Comparison of ENCODE assay signal across 9 mouse cellular contexts in genomic region chr9:9375304-9375904, GRCm38 (mm10).
A peak's percentile ranks its signal among the peaks of the same experiment; 100 is the strongest.
DNase-seq lines count a peak whose midpoint lies in the region; ATAC-seq and TF ChIP-seq lines count a peak whose summit lies in the region.
"Had no signal": no experiment of that assay in that cellular context is flagged by ENCODE, and none has a peak within 500 bp of the region (broad histone marks: within the 10 kb centered on the region; RNA-seq: fewer than 3 reads in every experiment).

No protein-coding gene starts in this region.

- H3K36me3 ChIP-seq in ES-Bruce4 (ENCODE audit: control insufficient read depth, insufficient read depth, low read length, poor library complexity, severe bottlenecking), result no peaks in the 10 kb centered on the region
- H3K36me3 ChIP-seq in embryonic facial prominence, embryonic 14.5 days (ENCODE audit: control insufficient read depth, insufficient read depth, low read length), result no peaks in the 10 kb centered on the region
- no peaks in the 10 kb centered on the region for H3K36me3 ChIP-seq in hindbrain, embryonic 11.5 days (ENCODE audit: control insufficient read depth, insufficient read depth, low read length)
- no peaks in the 10 kb centered on the region for H3K36me3 ChIP-seq in lung, embryonic 14.5 days (ENCODE audit: insufficient read depth)
- H3K36me3 ChIP-seq: heart, embryonic 15.5 days had no signal

- H3K4me3 ChIP-seq in ES-Bruce4 (ENCODE audit: low read depth, low read length), result no peak overlapping the region
- no peak overlapping the region for H3K4me3 ChIP-seq in embryonic facial prominence, embryonic 14.5 days (ENCODE audit: low read depth, low read length)
- no peak overlapping the region for H3K4me3 ChIP-seq in hindbrain, embryonic 11.5 days (ENCODE audit: low read depth, low read length)
- H3K4me3 ChIP-seq in layer of hippocampus, adult 2 months, result no peak overlapping the region
- no peak overlapping the region for H3K4me3 ChIP-seq in lung, embryonic 14.5 days (ENCODE audit: low read depth, low read length)
- H3K4me3 ChIP-seq: heart, embryonic 15.5 days had no signal

- TF ChIP-seq POLR2A in ES-Bruce4 (IDR thresholded peaks at IDR 0.05; ENCODE audit: insufficient read depth, low read length), result no peak

- H3K9me3 ChIP-seq in ES-Bruce4 (replicated peaks; ENCODE audit: control insufficient read depth, insufficient read depth, low read length, poor library complexity, severe bottlenecking), result no peaks in the 10 kb centered on the region
- no peaks in the 10 kb centered on the region for H3K9me3 ChIP-seq in embryonic facial prominence, embryonic 14.5 days (ENCODE audit: control insufficient read depth, low read length)
- no peaks in the 10 kb centered on the region for H3K9me3 ChIP-seq in hindbrain, embryonic 11.5 days (ENCODE audit: control insufficient read depth, low read length)
- H3K9me3 ChIP-seq in lung, embryonic 14.5 days (ENCODE audit: low read depth, low read length), result no peaks in the 10 kb centered on the region
- H3K9me3 ChIP-seq: heart, embryonic 15.5 days had no signal

- H3K9ac ChIP-seq in ES-Bruce4 (ENCODE audit: low read depth, poor library complexity, severe bottlenecking), result no peak overlapping the region
- no peak overlapping the region for H3K9ac ChIP-seq in embryonic facial prominence, embryonic 14.5 days (ENCODE audit: low read depth, low read length)
- H3K9ac ChIP-seq in hindbrain, embryonic 11.5 days (ENCODE audit: low read depth, low read length), result no peak overlapping the region
- H3K9ac ChIP-seq in lung, embryonic 14.5 days, result no peak overlapping the region
- H3K9ac ChIP-seq: heart, embryonic 15.5 days had no signal

- no peak overlapping the region for H3K27ac ChIP-seq in ES-Bruce4 (ENCODE audit: insufficient read depth, low read length)
- H3K27ac ChIP-seq in embryonic facial prominence, embryonic 14.5 days (replicated peaks; ENCODE audit: low read depth, low read length), result no peak overlapping the region
- no peak overlapping the region for H3K27ac ChIP-seq in hindbrain, embryonic 11.5 days (ENCODE audit: low read depth, low read length)
- H3K27ac ChIP-seq in layer of hippocampus, adult 2 months, result no peak overlapping the region
- no peak overlapping the region for H3K27ac ChIP-seq in lung, embryonic 14.5 days (ENCODE audit: low read depth)
- H3K27ac ChIP-seq: heart, embryonic 15.5 days had no signal

- no peaks in the 10 kb centered on the region for H3K4me1 ChIP-seq in ES-Bruce4 (ENCODE audit: control insufficient read depth, insufficient read depth, low read length)
- no peaks in the 10 kb centered on the region for H3K4me1 ChIP-seq in embryonic facial prominence, embryonic 14.5 days (ENCODE audit: control insufficient read depth, insufficient read depth, low read length)
- no peaks in the 10 kb centered on the region for H3K4me1 ChIP-seq in hindbrain, embryonic 11.5 days (replicated peaks; ENCODE audit: control insufficient read depth, insufficient read depth, low read length)
- H3K4me1 ChIP-seq in lung, embryonic 14.5 days (ENCODE audit: insufficient read depth), result no peaks in the 10 kb centered on the region
- H3K4me1 ChIP-seq: heart, embryonic 15.5 days had no signal

- ATAC-seq in embryonic facial prominence, embryonic 14.5 days (ENCODE audit: low read depth), result no peak
- peak; percentile 52 for ATAC-seq in hindbrain, embryonic 11.5 days (ENCODE audit: low FRiP score)
- 0 out of 2 replicates have a peak, but pooled peaks have one; percentile 15 for ATAC-seq in lung, embryonic 14.5 days (ENCODE audit: insufficient read depth)
- ATAC-seq in megakaryocyte, adult 5-6 weeks (ENCODE audit: poor library complexity, severe bottlenecking), result no peak

- no peak overlapping the region for H3K4me2 ChIP-seq in embryonic facial prominence, embryonic 14.5 days (ENCODE audit: low read depth, low read length)
- no peak overlapping the region for H3K4me2 ChIP-seq in hindbrain, embryonic 11.5 days (replicated peaks; ENCODE audit: low read depth, low read length)
- no peak overlapping the region for H3K4me2 ChIP-seq in lung, embryonic 14.5 days
- H3K4me2 ChIP-seq: heart, embryonic 15.5 days had no signal

- 21% methylated on average over 3 of the region's 3 CpGs for WGBS in embryonic facial prominence, embryonic 14.5 days
- 25% methylated on average over 3 of the region's 3 CpGs for WGBS in hindbrain, embryonic 11.5 days
- 32% methylated on average over 3 of the region's 3 CpGs for WGBS in lung, embryonic 14.5 days

- peak; percentile 85 for DNase-seq in adrenal gland, postnatal 10 days
- DNase-seq in embryonic facial prominence, embryonic 14.5 days (ENCODE audit: low spot score), result peak; percentile 87
- DNase-seq in hindbrain, embryonic 11.5 days (ENCODE audit: low spot score), result peak; percentile 85
- DNase-seq in layer of hippocampus, adult 2 months (ENCODE audit: low spot score in 2 of 2), result peak; percentile 57 to 85
- peak; percentile 95 for DNase-seq in lung, embryonic 14.5 days
- DNase-seq in retina, postnatal 7 days (ENCODE audit: low read depth, low spot score), result peak; percentile 64

- H3K27me3 ChIP-seq in ES-Bruce4 (ENCODE audit: control insufficient read depth, insufficient read depth, low read length, poor library complexity, severe bottlenecking), result no peaks in the 10 kb centered on the region
- H3K27me3 ChIP-seq in embryonic facial prominence, embryonic 14.5 days (replicated peaks; ENCODE audit: control insufficient read depth, insufficient read depth, low read length), result no peaks in the 10 kb centered on the region
- H3K27me3 ChIP-seq in hindbrain, embryonic 11.5 days (ENCODE audit: control insufficient read depth, insufficient read depth, low read length), result no peaks in the 10 kb centered on the region
- no peaks in the 10 kb centered on the region for H3K27me3 ChIP-seq in lung, embryonic 14.5 days (ENCODE audit: insufficient read depth, low read length)
- H3K27me3 ChIP-seq: heart, embryonic 15.5 days had no signal

- TF ChIP-seq CTCF in ES-Bruce4 (IDR thresholded peaks at IDR 0.05; ENCODE audit: low read depth, low read length), result peak; percentile 13
- peak; percentile 96 for TF ChIP-seq CTCF in layer of hippocampus, adult 2 months (conservative IDR thresholded peaks at IDR 0.05)
- peak; percentile 85 for TF ChIP-seq CTCF in lung, embryonic 14.5 days (IDR thresholded peaks at IDR 0.05; ENCODE audit: low read depth)

- TF ChIP-seq EP300 in ES-Bruce4 (IDR thresholded peaks at IDR 0.05; ENCODE audit: insufficient read depth, low read depth, low read length), result no peak

Comparison
In these comparisons a context has a peak if more than half of its experiments do, and no peak if none do; other contexts are left out.
1. CTCF ChIP-seq: peak in every context shown above with its lines; median percentile 96 in layer of hippocampus, adult 2 months; 85 in lung, embryonic 14.5 days; 13 in ES-Bruce4.
2. ATAC-seq: peak in hindbrain, embryonic 11.5 days (single experiment) and lung, embryonic 14.5 days (single experiment); none in embryonic facial prominence, embryonic 14.5 days (single experiment) and megakaryocyte, adult 5-6 weeks (single experiment).
3. Peak in every context shown above with its lines, with median percentiles within 50 percentile points of each other: DNase-seq.